Mouse (Mus musculus) C2C12 (cell line): ENCODE data around the gene Gm13871.
"Not testable (repeated sequence)": the region's sequence is repeated elsewhere in the genome, so short reads cannot be mapped to it uniquely, and the experiment has no call there.

Experiments used
- CEBPB ChIP-seq: IDR thresholded peaks from one replicate; pipeline ENCODE4 v1.6.1; 2011; ENCODE audit warnings: low read depth, mild to moderate bottlenecking, control low read depth, moderate library complexity
- CTCF ChIP-seq: IDR thresholded peaks from one replicate; pipeline ENCODE4 v1.5.1; 2011; ENCODE audit not compliant: control insufficient read depth, insufficient read depth, insufficient read length
- FOSL1 ChIP-seq: IDR thresholded peaks from one replicate; pipeline ENCODE4 v1.8.0; 2011; ENCODE audit warnings: mild to moderate bottlenecking, low read length; ENCODE audit not compliant: poor library complexity, insufficient read depth, severe bottlenecking
- MAX ChIP-seq: IDR thresholded peaks from one replicate; pipeline ENCODE4 v1.6.1; 2011; ENCODE audit warnings: mild to moderate bottlenecking, control low read depth
- MYOD1 ChIP-seq: IDR thresholded peaks from one replicate; pipeline ENCODE4 v1.6.1; 2011; ENCODE audit warnings: low read depth; ENCODE audit not compliant: control insufficient read depth, insufficient read length
- MYOG ChIP-seq: IDR thresholded peaks from one replicate; pipeline ENCODE4 v1.6.1; 2011; ENCODE audit not compliant: control insufficient read depth, insufficient read length; ENCODE audit errors: extremely low read depth
- USF1 ChIP-seq: IDR thresholded peaks from one replicate; pipeline ENCODE4 v1.6.1; 2011; ENCODE audit warnings: low read depth, mild to moderate bottlenecking, control low read depth, moderate library complexity

- TF ChIP-seq CTCF, MYOG, MYOD1, USF1, MAX, CEBPB, FOSL1: not testable (repeated sequence)
Observed at GRCm38 (mm10) chr4:73891012-73891411, 14.7 kb downstream of the Gm13871 start, which contains the start of gene Gm11757.
